Mouse (Mus musculus): ENCODE measurements around the gene Ttyh1. TPM values are rescaled to one million over a fixed set of nuclear protein-coding genes. Genes with fewer than 3 reads are reported as not detected.

The Ttyh1 gene
- polyA plus RNA-seq, 1 experiment from 2014 or later = 0.38 TPM

GRCm38 (mm10) chr7:4144766-4145551, 25.8 kb downstream of the Ttyh1 start:
- Histone ChIP-seq H3K9ac (no peak overlapping the region), H3K36me3 (replicated peaks) (peaks cover 80% of the 10 kb centered on the region), H3K4me2 (no peak overlapping the region), H3K27ac (replicated peaks) (no peak overlapping the region), H3K4me3 (replicated peaks) (no peak overlapping the region), H3K27me3 (no peaks in the 10 kb centered on the region), H3K4me1 (replicated peaks) (peaks cover 40% of the 10 kb centered on the region), H3K9me3 (replicated peaks) (no peaks in the 10 kb centered on the region)
- 90% methylated on average over 20 of the region's 20 CpGs for WGBS (ENCODE audit: insufficient replicate concordance)
- no peak for ATAC-seq (ENCODE audit: insufficient read depth)

GRCm38 (mm10) chr7:4145552-4146190, 26.5 kb downstream of the Ttyh1 start:
- H3K36me3 ChIP-seq (replicated peaks) = peaks cover 73% of the 10 kb centered on the region
- H3K27ac ChIP-seq (replicated peaks) = no peak overlapping the region
- no peaks in the 10 kb centered on the region for H3K9me3 ChIP-seq (replicated peaks)
- no peak overlapping the region for H3K9ac ChIP-seq
- H3K4me1 ChIP-seq (replicated peaks) = peaks cover 47% of the 10 kb centered on the region
- no peak overlapping the region for H3K4me2 ChIP-seq
- no peak for ATAC-seq (ENCODE audit: insufficient read depth)
- H3K27me3 ChIP-seq = peaks cover under 1% of the 10 kb centered on the region; the same call in 1 of the 2 replicates
- 60% methylated on average over 6 of the region's 6 CpGs for WGBS (ENCODE audit: insufficient replicate concordance)
- H3K4me3 ChIP-seq (replicated peaks) = no peak overlapping the region

- peaks cover 65% of the 10 kb centered on the region for H3K36me3 ChIP-seq (replicated peaks)
These were observed 27.3 kb downstream of the Ttyh1 start for GRCm38 (mm10) chr7:4146241-4147180.

GRCm38 (mm10) chr7:4147371-4147770, 28.2 kb downstream of the Ttyh1 start:
- no peaks in the 10 kb centered on the region for H3K9me3 ChIP-seq (replicated peaks)
- H3K36me3 ChIP-seq (replicated peaks) = peaks cover 56% of the 10 kb centered on the region
- H3K4me2 ChIP-seq = no peak overlapping the region
- ATAC-seq (ENCODE audit: insufficient read depth) = no peak
- no peak overlapping the region for H3K9ac ChIP-seq
- H3K27me3 ChIP-seq = peaks cover 11% of the 10 kb centered on the region
- whole genome bisulfite sequencing (ENCODE audit: insufficient replicate concordance) = 63% methylated on average over 20 of the region's 20 CpGs
- H3K4me3 ChIP-seq (replicated peaks) = no peak overlapping the region
- no peak overlapping the region for H3K27ac ChIP-seq (replicated peaks)
- peaks cover 58% of the 10 kb centered on the region for H3K4me1 ChIP-seq (replicated peaks)

More at GRCm38 (mm10) chr7:4146241-4147180, 27.3 kb downstream of the Ttyh1 start:
- Histone ChIP-seq H3K27ac (replicated peaks) (no peak overlapping the region), H3K9ac (no peak overlapping the region), H3K9me3 (replicated peaks) (no peaks in the 10 kb centered on the region), H3K27me3 (peaks cover 9% of the 10 kb centered on the region), H3K4me2 (no peak overlapping the region), H3K4me1 (replicated peaks) (peaks cover 55% of the 10 kb centered on the region), H3K4me3 (replicated peaks) (no peak overlapping the region)
- WGBS (ENCODE audit: insufficient replicate concordance) = 87% methylated on average over 23 of the region's 23 CpGs
- ATAC-seq (ENCODE audit: insufficient read depth) = no peak

- H3K9ac ChIP-seq = no peak overlapping the region
- H3K27ac ChIP-seq (replicated peaks) = 0 out of 2 replicates have a peak overlapping the region, but pooled peaks have one; percentile 94
- 83% methylated on average over 4 of the region's 4 CpGs for WGBS (ENCODE audit: insufficient replicate concordance)
These were observed 28.6 kb downstream of the Ttyh1 start for GRCm38 (mm10) chr7:4147836-4148235.

GRCm38 (mm10) chr7:4148341-4149208, 29.4 kb downstream of the Ttyh1 start:
- 34% methylated on average over 18 of the region's 18 CpGs for WGBS (ENCODE audit: insufficient replicate concordance)

More at GRCm38 (mm10) chr7:4147836-4148235, 28.6 kb downstream of the Ttyh1 start:
- ATAC-seq (ENCODE audit: insufficient read depth) = no peak
- H3K9me3 ChIP-seq (replicated peaks) = no peaks in the 10 kb centered on the region
- peak overlapping the region; percentile 97; the same call in 1 of the 2 replicates for H3K4me2 ChIP-seq
- H3K4me1 ChIP-seq (replicated peaks) = peaks cover 58% of the 10 kb centered on the region
- H3K36me3 ChIP-seq (replicated peaks) = peaks cover 52% of the 10 kb centered on the region
- H3K4me3 ChIP-seq (replicated peaks) = no peak overlapping the region
- H3K27me3 ChIP-seq = peaks cover 11% of the 10 kb centered on the region

GRCm38 (mm10) chr7:4149209-4150054, 30.2 kb downstream of the Ttyh1 start:
- H3K36me3 ChIP-seq (replicated peaks) = peaks cover 36% of the 10 kb centered on the region
- peak overlapping the region; percentile 97 for H3K4me2 ChIP-seq
- WGBS (ENCODE audit: insufficient replicate concordance) = under 1% methylated on average over 64 of the region's 64 CpGs
- H3K4me3 ChIP-seq (replicated peaks) = peak overlapping the region; percentile 88
- ATAC-seq (ENCODE audit: insufficient read depth) = peak; percentile 72
- peaks cover 11% of the 10 kb centered on the region for H3K27me3 ChIP-seq
- peaks cover 58% of the 10 kb centered on the region for H3K4me1 ChIP-seq (replicated peaks)
- no peaks in the 10 kb centered on the region for H3K9me3 ChIP-seq (replicated peaks)
- H3K9ac ChIP-seq = peak overlapping the region; percentile 76
- H3K27ac ChIP-seq (replicated peaks) = peak overlapping the region; percentile 94

More at GRCm38 (mm10) chr7:4148341-4149208, 29.4 kb downstream of the Ttyh1 start:
- H3K4me1 ChIP-seq (replicated peaks) = peaks cover 58% of the 10 kb centered on the region
- no peaks in the 10 kb centered on the region for H3K9me3 ChIP-seq (replicated peaks)
- peak overlapping the region; percentile 76 for H3K9ac ChIP-seq
- peak overlapping the region; percentile 88 for H3K4me3 ChIP-seq (replicated peaks)
- H3K36me3 ChIP-seq (replicated peaks) = peaks cover 44% of the 10 kb centered on the region
- no peak; the same call in 1 of the 2 replicates for ATAC-seq (ENCODE audit: insufficient read depth)
- peak overlapping the region; percentile 94 for H3K27ac ChIP-seq (replicated peaks)
- peak overlapping the region; percentile 97 for H3K4me2 ChIP-seq
- H3K27me3 ChIP-seq = peaks cover 11% of the 10 kb centered on the region

- peak; percentile 19 for ATAC-seq (ENCODE audit: insufficient read depth)
- under 1% methylated on average over 14 of the region's 14 CpGs for WGBS (ENCODE audit: insufficient replicate concordance)
- peaks cover 11% of the 10 kb centered on the region for H3K27me3 ChIP-seq
These were observed 30.9 kb downstream of the Ttyh1 start, which contains the start of gene Leng9 for GRCm38 (mm10) chr7:4150059-4150541. Gene Leng9, minus strand, starts transcription at chr7:4150374.

GRCm38 (mm10) chr7:4150811-4151221, 31.6 kb downstream of the Ttyh1 start:
- 5% methylated on average over 14 of the region's 14 CpGs for WGBS (ENCODE audit: insufficient replicate concordance)
- no peaks in the 10 kb centered on the region for H3K9me3 ChIP-seq (replicated peaks)
- peak overlapping the region; percentile 88 for H3K4me3 ChIP-seq (replicated peaks)
- H3K27me3 ChIP-seq = peaks cover 11% of the 10 kb centered on the region
- H3K4me2 ChIP-seq = peak overlapping the region; percentile 97
- peak; percentile 56 for ATAC-seq (ENCODE audit: insufficient read depth)
- H3K36me3 ChIP-seq (replicated peaks) = peaks cover 22% of the 10 kb centered on the region
- H3K4me1 ChIP-seq (replicated peaks) = peaks cover 56% of the 10 kb centered on the region
- peak overlapping the region; percentile 76; the same call in 1 of the 2 replicates for H3K9ac ChIP-seq
- peak overlapping the region; percentile 94; the same call in 1 of the 2 replicates for H3K27ac ChIP-seq (replicated peaks)

More at GRCm38 (mm10) chr7:4150059-4150541, 30.9 kb downstream of the Ttyh1 start, which contains the start of gene Leng9:
- H3K4me1 ChIP-seq (replicated peaks) = peaks cover 58% of the 10 kb centered on the region
- H3K4me2 ChIP-seq = peak within 1 kb of the TSS; percentile 97
- H3K9me3 ChIP-seq (replicated peaks) = no peaks in the 10 kb centered on the region
- H3K36me3 ChIP-seq (replicated peaks) = peaks cover 29% of the 10 kb centered on the region
- peak within 1 kb of the TSS; percentile 88 for H3K4me3 ChIP-seq (replicated peaks)
- H3K27ac ChIP-seq (replicated peaks) = peak within 1 kb of the TSS; percentile 94
- peak within 1 kb of the TSS; percentile 76 for H3K9ac ChIP-seq
